Mouse (Mus musculus) ES-Bruce4 (cell line): ENCODE measurements around the gene Patz1.

Experiments used
- CTCF ChIP-seq: IDR thresholded peaks from one replicate; pipeline ENCODE4 v1.8.1; 2011; ENCODE audit warnings: low read depth, low read length
- EP300 ChIP-seq: IDR thresholded peaks from 2 replicates; pipeline ENCODE4 v1.6.1; 2011; ENCODE audit warnings: low read depth, low read length; ENCODE audit not compliant: insufficient read depth
- POLR2A ChIP-seq: IDR thresholded peaks from one replicate; pipeline ENCODE4 v1.8.1; 2011; ENCODE audit warnings: low read length; ENCODE audit not compliant: insufficient read depth

DNA sequence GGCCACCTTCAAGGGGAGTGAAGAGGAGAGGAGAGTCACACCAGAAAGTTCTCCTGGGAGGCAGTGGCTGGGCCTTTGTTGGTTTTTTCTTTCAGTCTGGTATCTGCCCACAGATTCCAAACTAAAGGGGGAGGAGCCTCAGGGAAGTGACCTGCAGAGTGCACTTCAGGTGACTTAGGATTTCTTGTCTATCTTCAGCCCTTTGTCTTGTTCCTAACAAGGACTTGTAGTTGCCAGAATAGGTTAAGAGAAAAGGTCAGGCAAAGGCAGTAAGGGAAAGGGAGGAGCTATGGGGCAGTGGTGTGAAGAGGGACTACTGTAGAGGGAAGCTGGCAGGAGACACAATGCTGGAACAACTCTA is 59.1 kb downstream of the Patz1 start:
- TF ChIP-seq POLR2A (no peak), CTCF (no peak), EP300 (no peak)
